Mouse (Mus musculus) urinary bladder, adult 18-20 months (tissue): Measurements from ENCODE around the gene Cblb.

Source experiments
- DNase-seq, 2 experiments: peaks; one replicate each; pipeline ENCODE4 v3.0.0; 2022; ENCODE audit warnings: low spot score in 2 of 2, mixed read lengths in 2 of 2

The Cblb gene

DNA sequence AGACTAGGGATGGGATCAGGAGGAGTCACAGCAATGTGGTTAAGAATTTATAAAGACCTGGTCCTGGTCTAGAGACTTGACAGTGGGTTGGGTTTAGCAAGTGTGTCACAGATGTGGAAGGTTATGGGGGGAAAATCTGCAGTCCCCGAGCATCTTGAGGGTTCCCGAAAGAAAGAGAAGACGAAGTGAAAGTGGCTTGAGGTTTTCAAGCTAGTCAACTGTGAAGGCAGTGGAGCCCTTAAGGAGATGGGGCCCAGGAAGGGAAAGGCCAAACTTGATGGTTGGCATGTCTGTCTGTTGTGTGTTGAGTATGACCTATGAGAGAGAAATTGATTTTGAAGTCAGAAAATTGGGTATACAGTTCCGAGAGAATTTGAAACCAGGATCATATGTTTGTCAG, 7.3 kb downstream of the Cblb start:
- no peak for DNase-seq

DNA sequence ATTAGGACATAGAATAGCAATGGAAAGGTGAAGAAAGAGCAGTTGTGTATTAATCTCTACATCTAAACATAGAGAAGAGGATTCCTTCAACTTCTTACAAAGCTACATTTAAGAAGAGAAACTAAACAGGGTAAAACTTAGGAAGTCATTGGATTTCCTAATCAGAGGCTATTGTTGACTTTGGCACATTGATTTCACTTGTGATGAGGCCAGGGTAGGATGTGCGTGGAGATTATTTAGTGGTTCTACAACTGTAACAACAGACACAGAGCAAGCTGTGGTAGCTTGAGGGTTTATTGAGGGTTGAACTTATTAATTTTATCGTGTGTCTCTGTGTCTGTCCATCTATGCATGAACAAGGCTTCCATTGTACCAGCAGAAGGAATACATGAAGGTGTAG, 7.8 kb downstream of the Cblb start:
- DNase-seq = no peak

DNA sequence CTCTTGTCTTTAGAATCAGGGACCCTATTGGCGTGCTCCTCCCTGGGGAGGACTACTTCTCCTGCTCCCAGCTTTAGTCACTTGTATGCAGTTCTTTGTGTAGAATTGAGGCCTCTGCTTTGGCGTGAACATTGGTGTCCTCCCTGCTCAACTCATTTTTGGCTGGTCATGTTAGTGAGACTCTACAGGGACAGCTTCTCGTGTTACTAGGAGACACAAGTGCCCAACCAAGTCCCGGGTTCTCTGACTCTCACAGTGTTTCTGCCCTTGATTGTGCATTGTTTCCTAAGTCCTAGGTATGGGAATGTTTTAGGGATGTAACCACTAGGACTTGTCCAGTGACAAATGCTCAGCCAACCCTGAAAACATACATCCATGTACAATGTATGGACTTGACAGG, 9.9 kb downstream of the Cblb start:
- no peak for DNase-seq

DNA sequence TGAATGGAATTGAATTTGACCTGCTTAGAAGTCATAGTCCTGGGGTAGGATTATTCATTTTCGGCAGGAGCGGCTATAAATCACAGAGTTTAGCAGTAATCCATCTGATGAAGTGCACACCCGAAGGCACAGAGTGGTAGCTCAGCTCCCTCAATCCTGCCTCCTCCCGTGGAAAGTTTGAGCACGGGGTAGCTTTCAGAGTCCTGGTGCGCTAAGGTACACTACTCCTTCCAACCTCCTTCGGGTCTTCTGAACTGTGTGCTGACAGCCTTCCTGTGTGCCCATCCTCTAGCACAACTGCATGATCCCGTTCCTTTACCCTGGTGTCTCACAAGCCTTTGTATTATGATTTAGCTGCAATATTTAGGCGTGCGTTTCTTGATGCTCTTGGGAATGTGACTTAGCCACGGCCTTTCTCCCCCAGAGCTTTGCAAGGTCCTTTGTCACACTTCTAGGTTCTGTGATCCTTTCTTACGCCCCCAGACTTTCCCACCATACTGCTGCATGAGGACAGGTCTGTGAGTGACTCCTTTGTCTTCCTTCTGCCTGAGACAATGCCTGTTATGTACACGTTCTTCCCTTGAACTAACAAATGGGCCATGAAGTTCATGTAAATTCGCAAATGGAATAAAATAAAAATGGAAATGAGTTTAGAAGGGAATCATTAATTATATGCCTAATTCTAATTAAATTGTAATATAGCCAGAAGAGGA, 11.8 kb downstream of the Cblb start:
- no peak for DNase-seq

DNA sequence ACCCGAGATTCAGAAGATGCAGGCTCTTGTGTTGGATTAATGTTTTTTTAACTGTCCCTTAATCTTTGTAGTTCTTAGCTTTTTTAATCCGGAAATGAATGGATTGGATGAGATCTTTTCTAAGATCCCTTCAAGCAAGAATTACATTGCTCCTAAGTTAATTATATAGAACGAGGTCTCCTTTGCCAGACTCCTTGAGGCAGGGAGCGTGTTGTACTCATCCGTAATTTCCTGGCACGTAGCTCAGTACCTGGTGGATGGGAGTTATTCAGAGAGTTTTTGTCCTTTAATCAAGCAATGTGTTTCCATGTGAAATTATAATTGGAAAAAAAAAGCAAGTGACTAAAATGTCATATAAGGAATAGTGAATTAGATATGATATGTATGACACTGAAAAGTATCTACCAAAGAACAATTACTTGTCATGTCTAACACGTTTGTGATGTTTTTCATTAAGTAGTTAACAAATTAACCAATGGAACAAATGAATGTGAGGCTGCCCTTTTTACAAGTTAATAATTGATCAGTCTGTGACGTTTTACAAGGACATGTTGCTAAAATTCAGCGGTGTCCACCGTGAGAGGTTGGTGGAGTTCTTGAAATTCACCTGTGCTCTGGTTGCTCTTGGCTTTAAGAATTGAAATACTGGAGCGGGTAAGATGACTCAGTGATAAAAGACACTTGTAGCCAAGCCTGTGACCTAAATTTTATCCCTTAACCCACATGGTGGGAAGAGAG, 12.5 kb downstream of the Cblb start:
- DNase-seq = no peak

DNA sequence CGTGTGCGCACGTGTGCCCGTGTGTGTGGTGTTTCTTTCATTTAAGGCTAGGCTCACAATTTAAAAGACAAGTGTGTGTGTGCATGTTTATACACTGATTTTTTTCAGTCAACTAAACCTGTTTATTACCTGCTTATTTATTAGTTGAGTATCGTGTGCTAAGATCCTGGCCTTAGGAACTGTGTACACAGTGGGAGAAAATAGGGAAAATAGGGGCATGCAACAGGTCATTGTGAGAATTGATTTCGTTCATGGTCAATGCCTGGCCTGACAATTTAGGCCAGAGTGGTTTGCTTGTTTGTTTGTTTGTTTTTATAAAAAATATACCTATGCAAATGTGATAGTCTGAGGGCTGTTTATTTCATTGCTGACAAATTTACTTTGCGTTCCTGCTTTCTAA, 13.5 kb downstream of the Cblb start:
- DNase-seq = no peak

DNA sequence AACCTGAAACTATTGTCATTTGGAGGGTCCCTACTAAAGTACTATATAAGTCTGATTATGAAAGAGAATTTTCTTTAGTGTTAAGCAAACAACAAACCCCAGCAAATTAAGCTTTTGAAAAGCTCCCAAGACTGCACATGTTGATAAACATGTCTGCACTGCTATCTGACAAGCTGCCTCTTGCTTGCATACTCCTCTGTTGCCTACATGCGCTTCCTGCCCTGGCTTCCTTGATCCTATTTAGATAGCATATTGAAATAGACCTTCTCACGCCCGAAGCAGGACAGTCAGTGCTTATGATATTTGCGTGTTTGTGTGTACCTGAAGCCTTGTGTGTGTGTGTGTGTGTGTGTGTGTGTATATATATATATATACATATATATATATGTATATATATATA, 14.0 kb downstream of the Cblb start:
- peak in 1 of 2 experiments; percentile 29 for DNase-seq

DNA sequence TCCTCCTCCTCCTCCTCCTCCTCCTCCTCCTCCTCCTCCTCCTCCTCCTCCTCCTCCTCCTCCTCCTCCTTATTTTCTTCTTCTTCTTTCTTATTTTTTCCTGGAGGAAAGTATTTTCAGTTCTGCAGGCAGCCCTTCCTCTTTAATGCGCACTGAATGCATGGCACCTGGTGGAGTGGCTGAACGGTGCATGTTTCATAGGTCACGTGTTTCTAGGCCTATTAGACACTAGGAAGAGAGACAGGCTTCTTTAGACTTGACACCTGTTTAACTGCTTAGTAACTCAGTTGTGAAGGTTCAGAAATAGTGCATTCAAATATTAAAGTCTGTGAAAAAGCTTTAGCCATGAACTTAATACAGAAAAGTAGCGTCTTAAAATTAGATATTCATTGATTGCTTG, 15.4 kb downstream of the Cblb start:
- no peak for DNase-seq

DNA sequence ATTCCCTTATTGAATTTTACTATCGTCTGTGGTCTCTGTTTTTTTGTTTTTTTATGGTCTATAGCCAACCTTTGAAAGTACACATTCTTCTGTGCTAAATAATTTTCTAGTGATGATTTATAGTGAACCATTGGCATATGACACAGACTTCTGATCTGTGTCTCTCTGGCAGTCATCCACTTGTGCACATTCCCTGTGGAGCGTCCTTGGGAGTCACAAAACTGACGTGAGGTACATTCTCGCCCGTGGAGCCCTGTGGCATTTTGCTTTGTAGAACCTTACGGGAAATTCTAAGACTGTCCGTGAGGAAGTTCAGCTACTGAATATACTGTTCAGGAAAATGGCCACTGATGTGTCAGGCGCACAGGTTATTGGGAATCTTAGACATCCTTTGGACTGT, 20.1 kb downstream of the Cblb start:
- no peak for DNase-seq

DNA sequence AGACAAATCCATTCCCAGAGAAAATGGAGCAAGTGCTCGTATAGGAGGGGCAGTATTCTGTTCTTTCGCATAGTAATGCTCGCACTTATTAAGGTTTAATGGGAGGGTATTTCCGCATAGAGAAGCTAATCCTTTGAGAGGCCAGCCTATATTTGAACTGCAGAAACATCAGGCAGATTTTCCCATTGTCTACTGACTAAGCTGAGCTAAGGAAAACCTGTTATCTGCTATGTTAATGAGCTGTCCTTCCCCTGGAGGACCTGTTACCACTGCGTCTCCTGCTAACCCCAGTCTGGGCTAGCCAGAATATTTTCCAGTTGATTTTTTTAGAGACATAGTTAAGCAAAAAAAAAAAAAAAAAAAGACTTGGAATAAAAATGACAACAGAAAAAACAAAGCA, 21.7 kb downstream of the Cblb start:
- no peak for DNase-seq

DNA sequence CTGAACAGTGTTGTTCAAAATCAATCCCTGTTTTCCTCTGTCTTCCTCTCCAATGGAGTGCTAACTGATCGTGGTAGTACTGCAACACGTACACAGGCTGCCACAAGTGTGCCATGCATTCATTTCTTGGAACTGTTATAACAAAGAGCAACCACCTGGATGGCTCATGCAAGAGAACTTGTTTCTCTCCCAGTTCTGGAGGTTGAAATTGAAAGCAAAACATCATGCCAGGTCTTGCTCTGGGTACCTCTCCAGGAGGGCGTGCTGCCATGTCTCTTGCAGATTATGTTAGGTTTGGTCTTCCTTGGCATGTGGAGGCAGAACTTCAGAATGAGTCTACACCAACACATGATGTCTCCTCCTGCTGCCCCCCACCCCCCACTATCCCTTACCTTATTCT, 24.2 kb downstream of the Cblb start:
- DNase-seq = no peak

DNA sequence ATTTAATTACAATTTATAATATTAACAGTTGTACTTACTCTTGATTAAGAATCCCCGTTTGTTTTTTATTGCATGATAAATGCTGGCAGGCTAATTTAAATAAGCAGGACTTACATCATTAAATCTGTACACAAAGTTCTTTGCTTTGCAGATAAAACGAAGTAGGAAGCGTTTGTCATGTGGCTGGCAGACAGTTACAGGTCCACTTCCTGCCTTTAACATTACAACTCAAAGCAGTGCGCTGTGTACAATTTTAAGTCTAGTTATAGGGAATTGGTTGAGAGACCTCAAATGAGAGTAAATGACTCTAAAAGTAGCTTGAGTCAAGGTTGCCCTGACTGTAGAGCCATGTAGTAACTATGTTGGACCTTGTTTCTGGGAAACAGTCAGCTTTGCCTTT, 25.1 kb downstream of the Cblb start:
- no peak for DNase-seq

DNA sequence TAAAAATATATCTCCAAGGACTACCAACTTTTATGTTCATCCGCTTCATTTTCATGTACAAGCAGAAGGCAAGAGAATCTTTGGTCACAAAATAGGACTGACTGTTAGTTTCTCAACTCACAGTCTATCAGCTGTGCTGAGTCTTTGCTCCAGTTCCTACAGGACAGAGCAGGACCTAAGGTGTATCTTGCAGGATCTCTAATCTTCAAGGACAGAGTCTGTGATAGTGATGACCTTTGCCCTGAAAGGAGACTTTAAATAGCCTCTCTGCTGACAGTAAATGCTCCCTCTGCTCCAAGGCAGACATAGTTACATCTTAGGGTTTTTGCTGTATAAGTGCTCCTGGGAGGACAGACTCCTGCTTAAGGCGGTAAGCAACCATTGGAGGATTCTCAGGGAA, 26.3 kb downstream of the Cblb start:
- DNase-seq = no peak

DNA sequence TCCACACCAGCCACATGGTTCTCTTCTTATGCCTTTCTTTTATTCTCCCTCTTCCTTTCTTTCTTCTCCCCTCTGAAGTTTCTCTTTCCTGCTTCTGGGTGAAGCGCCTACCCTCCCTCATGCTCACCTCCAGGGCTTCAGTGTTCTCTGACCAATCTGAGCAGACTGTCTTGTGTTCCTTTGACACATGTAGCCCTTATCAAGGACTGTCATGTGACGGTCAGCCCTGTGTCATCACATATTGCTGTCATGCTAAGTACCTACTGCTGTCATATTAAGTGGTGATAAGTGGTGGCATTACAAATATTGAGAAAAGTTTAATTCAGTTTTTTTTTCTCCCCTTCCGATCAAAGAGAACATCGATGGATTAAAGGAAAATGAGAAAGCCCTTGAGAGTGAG, 28.5 kb downstream of the Cblb start:
- no peak for DNase-seq

DNA sequence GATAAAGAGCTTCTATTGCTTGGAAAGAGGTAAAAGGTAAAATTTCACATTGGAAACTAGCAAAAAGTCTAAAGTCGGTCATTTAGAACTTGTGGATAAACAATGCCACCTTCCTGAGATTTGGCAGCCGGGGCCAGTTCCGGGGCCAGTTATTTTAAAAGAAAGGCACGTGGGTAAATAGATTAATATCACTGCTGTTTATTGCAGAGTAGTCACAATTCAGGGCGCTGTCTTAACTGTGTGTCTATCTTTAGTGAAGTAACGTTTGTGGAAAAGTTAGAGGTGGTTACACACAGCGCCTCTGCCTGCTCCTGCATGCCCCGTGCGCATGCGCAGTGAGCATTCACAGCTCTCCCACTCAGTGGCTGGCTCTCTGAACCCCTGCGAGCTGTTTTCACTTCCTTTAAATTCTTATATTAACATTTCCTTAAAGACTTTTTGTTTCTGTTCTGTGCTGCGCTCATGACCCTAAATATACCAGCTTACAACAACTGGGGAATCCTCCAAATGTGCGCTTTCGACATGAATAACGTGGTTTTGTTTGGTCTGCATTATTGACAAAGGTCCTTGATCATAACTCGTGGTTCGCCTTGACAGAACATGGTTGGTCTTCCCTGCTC, 29.2 kb downstream of the Cblb start:
- DNase-seq = peak; percentile 48 to 68

DNA sequence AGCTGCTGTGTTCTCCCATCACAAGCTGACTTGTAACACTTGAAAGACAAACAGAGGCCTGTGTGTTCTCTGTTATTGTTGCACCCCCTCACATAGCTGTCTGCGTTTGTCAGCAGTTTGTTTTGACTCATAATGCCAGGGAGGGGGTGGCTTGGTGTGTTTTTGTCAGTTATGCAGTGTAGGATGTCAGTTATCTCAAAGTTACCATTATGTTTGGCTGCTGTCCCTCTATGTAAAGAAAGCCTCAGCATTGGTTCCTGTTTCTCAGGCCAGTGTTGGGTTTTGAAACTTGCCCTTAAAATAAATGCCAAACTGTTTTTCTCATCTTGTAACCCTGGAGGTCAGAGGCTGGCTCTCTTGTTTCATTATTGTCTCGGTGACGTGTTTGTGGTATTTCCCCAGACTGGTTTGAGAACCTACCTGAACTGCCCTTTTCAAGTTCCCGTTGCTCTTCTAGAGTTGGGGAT, 30.0 kb downstream of the Cblb start:
- DNase-seq = no peak

DNA sequence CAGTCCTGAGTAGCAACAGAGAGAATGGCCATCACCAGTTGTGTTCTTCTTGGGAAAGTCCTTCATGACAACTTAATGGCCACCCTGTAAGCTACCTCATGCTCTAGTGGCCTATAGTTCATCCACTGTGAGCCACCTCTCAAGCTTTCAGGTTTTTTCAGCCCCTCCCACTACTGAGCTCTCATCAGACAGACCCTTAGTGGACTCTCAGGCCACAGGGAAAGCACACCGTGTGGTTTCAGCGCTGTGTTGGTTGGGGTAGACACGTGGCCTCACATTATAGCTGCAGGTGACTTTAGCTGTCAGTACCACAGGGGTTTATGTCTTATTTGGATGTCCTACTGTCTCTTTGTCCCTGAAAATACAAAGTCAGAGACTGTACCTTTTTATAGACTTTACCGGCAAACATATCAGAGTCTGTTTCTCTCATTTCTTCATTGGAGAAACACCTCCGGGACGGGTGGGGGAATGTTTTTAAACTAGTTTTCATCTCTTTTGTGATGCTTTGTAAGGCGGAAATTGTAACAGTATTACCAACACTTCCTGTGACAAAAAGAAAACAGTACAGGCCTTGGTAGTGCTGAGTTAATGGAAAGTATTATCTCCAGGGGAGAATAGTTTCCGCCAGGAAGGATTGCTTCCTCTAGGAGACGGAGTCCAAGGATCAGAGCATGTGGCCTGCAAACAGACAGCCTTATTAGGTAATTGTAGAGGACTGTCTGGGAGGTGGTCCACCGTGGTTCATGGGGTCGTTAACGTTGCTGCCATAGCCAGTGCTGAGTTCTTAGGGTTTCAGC, 33.5 kb downstream of the Cblb start:
- DNase-seq = no peak

DNA sequence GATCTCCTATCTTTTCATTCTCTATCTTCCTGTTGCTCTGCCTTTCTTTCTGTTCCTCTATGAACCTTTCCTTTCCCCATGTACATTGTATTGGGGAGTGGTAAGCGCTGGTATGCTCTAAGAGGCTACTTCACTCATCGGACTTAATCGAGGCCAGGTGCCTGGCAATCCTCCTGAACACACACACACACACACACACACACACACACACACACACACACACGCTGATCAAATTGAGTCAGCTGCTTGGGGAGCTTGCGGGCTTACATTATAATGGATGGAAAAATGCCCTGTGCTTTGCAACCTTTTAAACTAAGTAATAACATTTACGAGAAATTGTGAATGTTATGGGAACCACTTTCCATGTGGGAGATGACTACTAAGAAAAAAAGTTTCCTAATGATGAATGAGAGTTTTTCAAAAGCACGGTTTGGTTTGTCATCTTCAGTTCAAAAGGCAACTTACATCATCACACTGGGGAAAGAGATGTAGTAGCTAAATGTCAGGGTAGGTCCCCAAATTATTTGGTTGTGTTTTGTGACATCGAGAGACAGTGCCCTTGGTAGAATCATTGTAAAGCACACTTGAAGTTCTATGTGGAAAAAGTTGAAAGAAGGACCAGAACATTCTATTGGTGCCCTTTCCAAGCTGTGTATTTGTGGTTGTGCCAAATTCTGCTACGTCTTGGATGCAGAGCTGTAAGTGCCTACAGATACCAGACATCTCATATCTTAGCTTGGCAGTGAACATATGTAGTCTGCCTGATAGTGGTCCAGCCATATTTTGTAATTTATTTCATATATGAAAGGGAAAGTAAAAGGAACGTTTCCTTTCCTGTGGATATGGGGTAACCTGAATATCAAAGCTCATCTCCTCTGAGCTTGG, 36.8 kb downstream of the Cblb start:
- no peak for DNase-seq

DNA sequence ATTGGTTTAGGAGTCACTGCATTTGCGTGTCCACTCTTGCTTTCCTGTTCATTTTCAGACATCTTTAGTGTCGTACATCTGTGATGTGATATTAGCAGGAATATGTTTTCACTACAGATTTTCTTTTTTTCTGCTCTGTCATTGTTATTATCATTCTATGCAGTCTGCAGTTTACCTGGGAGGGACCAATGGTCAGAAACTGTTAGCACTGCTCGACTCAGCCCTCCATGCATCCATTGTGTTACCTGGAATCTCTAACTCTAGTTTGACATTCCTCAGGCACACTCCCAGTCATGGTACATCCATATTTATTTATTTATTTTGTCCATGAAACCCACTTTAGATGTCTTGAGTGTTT, 37.5 kb downstream of the Cblb start:
- no peak for DNase-seq

DNA sequence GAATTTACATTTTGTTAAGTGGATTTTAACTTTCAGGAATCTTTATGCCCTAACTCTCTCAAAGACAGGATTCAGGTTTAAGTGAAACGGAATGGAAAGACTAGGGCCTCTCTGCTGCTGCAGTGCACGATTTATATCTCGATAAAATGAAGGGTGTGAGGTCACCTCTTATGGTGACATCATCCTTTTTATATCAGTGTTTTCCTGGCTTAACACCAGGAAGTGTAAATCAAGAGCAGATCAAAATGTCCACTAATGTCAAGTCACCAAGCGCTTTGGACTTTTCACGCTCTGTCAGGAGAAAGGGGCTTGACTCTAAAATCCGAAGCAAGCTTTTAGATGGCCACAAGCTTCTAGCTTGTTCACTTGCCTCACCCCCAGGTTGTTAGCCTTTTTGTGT, 38.6 kb downstream of the Cblb start:
- no peak for DNase-seq

DNA sequence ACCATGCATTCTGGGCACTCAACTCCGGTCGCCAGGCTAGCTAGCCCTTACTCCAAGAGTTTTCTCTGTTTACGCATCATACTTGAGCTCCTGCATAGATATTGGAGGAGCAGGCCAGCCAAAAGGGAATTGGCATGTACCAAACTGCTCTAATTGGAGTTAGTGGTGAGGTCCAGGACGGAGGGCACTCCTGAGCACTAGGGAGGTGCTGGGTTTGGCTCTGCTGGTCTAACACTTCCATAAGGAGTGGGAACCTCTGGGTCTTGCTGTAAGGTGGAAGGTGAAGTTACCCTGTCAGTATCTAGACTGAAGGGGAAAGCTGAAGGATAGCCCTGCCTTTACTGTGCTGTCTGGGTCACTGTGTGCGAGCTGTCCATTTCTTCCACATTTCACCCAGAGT, 39.1 kb downstream of the Cblb start:
- no peak for DNase-seq
